In the genomic region with DNA sequence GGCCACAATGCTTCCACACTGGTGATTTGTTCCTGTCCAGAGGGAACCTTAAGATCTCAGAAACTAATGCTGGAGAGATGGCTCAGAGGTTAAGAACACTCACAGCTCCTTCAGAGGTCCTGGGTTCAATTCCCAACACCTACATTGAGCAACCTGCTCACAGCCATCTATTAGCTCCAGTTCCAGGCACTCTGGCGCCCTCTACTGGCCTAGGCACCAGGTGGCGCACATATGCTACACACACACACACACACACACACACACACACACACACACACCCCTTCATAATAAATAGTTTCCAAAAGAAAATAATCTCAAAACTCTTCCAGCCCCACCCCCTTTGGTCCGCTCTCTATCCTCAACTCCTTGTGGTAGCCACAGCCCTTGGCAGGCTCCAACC, we compare ENCODE assay signal across 11 mouse cellular contexts. TPM values are rescaled to one million over a fixed set of nuclear protein-coding genes. Genes with fewer than 3 reads are reported as not detected.
DNase-seq lines count a peak whose midpoint lies in the region; ATAC-seq and TF ChIP-seq lines count a peak whose summit lies in the region.
"Had no signal": no experiment of that assay in that cellular context is flagged by ENCODE, and none has a peak within 500 bp of the region (broad histone marks: within the 10 kb centered on the region; RNA-seq: fewer than 3 reads in every experiment).

No protein-coding gene starts in this region.

- no peak for ATAC-seq in liver, embryonic 11.5 days (replicated peaks; ENCODE audit: low FRiP score)
- ATAC-seq in hindbrain, embryonic 12.5 days (ENCODE audit: low FRiP score): no peak
- ATAC-seq: intestine, embryonic 16.5 days had no signal

- TF ChIP-seq POLR2A in heart, adult 2 months (IDR thresholded peaks at IDR 0.05; ENCODE audit: insufficient read depth, low read depth, low read length): no peak
- TF ChIP-seq POLR2A in liver, adult 2 months (IDR thresholded peaks at IDR 0.05; ENCODE audit: extremely low read depth, insufficient read depth, low read length): no peak
- TF ChIP-seq POLR2A in ES-Bruce4 (IDR thresholded peaks at IDR 0.05; ENCODE audit: insufficient read depth, low read length): no peak
- no peak for TF ChIP-seq POLR2A in embryonic fibroblast, embryonic 13.5 days (IDR thresholded peaks at IDR 0.05; ENCODE audit: low read depth, low read length)

- no peaks in the 10 kb centered on the region for H3K36me3 ChIP-seq in heart, adult 2 months (ENCODE audit: control insufficient read depth, insufficient read depth, low read length)
- H3K36me3 ChIP-seq in liver, adult 2 months (ENCODE audit: control insufficient read depth, insufficient read depth, low read length): no peaks in the 10 kb centered on the region
- H3K36me3 ChIP-seq in liver, embryonic 11.5 days (ENCODE audit: control insufficient read depth, insufficient read depth, low read length): no peaks in the 10 kb centered on the region
- no peaks in the 10 kb centered on the region for H3K36me3 ChIP-seq in ES-Bruce4 (ENCODE audit: control insufficient read depth, insufficient read depth, low read length, poor library complexity, severe bottlenecking)
- no peaks in the 10 kb centered on the region for H3K36me3 ChIP-seq in hindbrain, embryonic 12.5 days
- H3K36me3 ChIP-seq: embryonic facial prominence, embryonic 15.5 days had no signal

- H3K9me3 ChIP-seq in liver, embryonic 11.5 days (ENCODE audit: control insufficient read depth, low read length): no peaks in the 10 kb centered on the region
- no peaks in the 10 kb centered on the region for H3K9me3 ChIP-seq in ES-Bruce4 (replicated peaks; ENCODE audit: control insufficient read depth, insufficient read depth, low read length, poor library complexity, severe bottlenecking)
- H3K9me3 ChIP-seq in hindbrain, embryonic 12.5 days (replicated peaks): no peaks in the 10 kb centered on the region
- H3K9me3 ChIP-seq: embryonic facial prominence, embryonic 15.5 days had no signal

- no peaks in the 10 kb centered on the region for H3K79me2 ChIP-seq in heart, adult 2 months (replicated peaks; ENCODE audit: control insufficient read depth, insufficient read depth, low read length)
- H3K79me2 ChIP-seq in liver, adult 2 months (ENCODE audit: control insufficient read depth, insufficient read depth, low read length): no peaks in the 10 kb centered on the region

- no peaks in the 10 kb centered on the region for H3K27me3 ChIP-seq in heart, adult 2 months (ENCODE audit: control insufficient read depth, insufficient read depth, low read length)
- H3K27me3 ChIP-seq in liver, adult 2 months (ENCODE audit: control insufficient read depth, insufficient read depth, low read length): no peaks in the 10 kb centered on the region
- H3K27me3 ChIP-seq in liver, embryonic 11.5 days (replicated peaks; ENCODE audit: control insufficient read depth, insufficient read depth, low read length): no peaks in the 10 kb centered on the region
- H3K27me3 ChIP-seq in ES-Bruce4 (ENCODE audit: control insufficient read depth, insufficient read depth, low read length, poor library complexity, severe bottlenecking): no peaks in the 10 kb centered on the region
- H3K27me3 ChIP-seq in hindbrain, embryonic 12.5 days: no peaks in the 10 kb centered on the region
- H3K27me3 ChIP-seq: embryonic facial prominence, embryonic 15.5 days had no signal

- H3K4me2 ChIP-seq in liver, embryonic 11.5 days: no peak overlapping the region
- H3K4me2 ChIP-seq in hindbrain, embryonic 12.5 days (replicated peaks): no peak overlapping the region
- H3K4me2 ChIP-seq: embryonic facial prominence, embryonic 15.5 days had no signal

- no peak for DNase-seq in heart, adult 2 months
- DNase-seq in heart, postnatal 36 days: no peak
- no peak for DNase-seq in liver, adult 2 months (ENCODE audit: extremely low read depth, low read depth, low spot score)
- DNase-seq in liver, embryonic 11.5 days (ENCODE audit: low spot score): no peak
- DNase-seq in left cerebral cortex, adult 11 months (ENCODE audit: low spot score): no peak

- H3K27ac ChIP-seq in heart, adult 2 months: peak overlapping the region; percentile 60
- H3K27ac ChIP-seq in liver, adult 2 months (replicated peaks; ENCODE audit: insufficient read depth, low read depth, low read length): no peak overlapping the region
- no peak overlapping the region for H3K27ac ChIP-seq in liver, embryonic 11.5 days (ENCODE audit: low read depth, low read length)
- no peak overlapping the region for H3K27ac ChIP-seq in ES-Bruce4 (ENCODE audit: insufficient read depth, low read length)
- H3K27ac ChIP-seq in embryonic fibroblast, embryonic 13.5 days (ENCODE audit: insufficient read depth, low read length): no peak overlapping the region
- H3K27ac ChIP-seq in hindbrain, embryonic 12.5 days: no peak overlapping the region
- H3K27ac ChIP-seq: embryonic facial prominence, embryonic 15.5 days had no signal

- WGBS in heart, adult 2 months: 93% methylated on average over 3 of the region's 3 CpGs
- WGBS in liver, adult 2 months: 87% methylated on average over 3 of the region's 3 CpGs
- WGBS in liver, embryonic 11.5 days: 81% methylated on average over 3 of the region's 3 CpGs
- WGBS in hindbrain, embryonic 12.5 days: 85% methylated on average over 3 of the region's 3 CpGs

- TF ChIP-seq EP300 in heart, adult 2 months (IDR thresholded peaks at IDR 0.05; ENCODE audit: insufficient read depth, low read depth, low read length): no peak
- TF ChIP-seq EP300 in ES-Bruce4 (IDR thresholded peaks at IDR 0.05; ENCODE audit: insufficient read depth, low read depth, low read length): no peak

- H3K4me3 ChIP-seq in heart, adult 2 months: no peak overlapping the region
- no peak overlapping the region for H3K4me3 ChIP-seq in liver, adult 2 months (ENCODE audit: insufficient read depth, low read depth, low read length)
- no peak overlapping the region for H3K4me3 ChIP-seq in liver, embryonic 11.5 days (ENCODE audit: low read depth, low read length)
- no peak overlapping the region for H3K4me3 ChIP-seq in ES-Bruce4 (ENCODE audit: low read depth, low read length)
- H3K4me3 ChIP-seq in embryonic fibroblast, embryonic 13.5 days (ENCODE audit: insufficient read depth, low read length): no peak overlapping the region
- H3K4me3 ChIP-seq in hindbrain, embryonic 12.5 days: no peak overlapping the region
- H3K4me3 ChIP-seq: embryonic facial prominence, embryonic 15.5 days; myocyte had no signal

- H3K4me1 ChIP-seq in heart, adult 2 months (ENCODE audit: control insufficient read depth, insufficient read depth, low read length): peaks cover 4% of the 10 kb centered on the region
- no peaks in the 10 kb centered on the region for H3K4me1 ChIP-seq in liver, adult 2 months (ENCODE audit: control insufficient read depth, insufficient read depth, low read length)
- no peaks in the 10 kb centered on the region for H3K4me1 ChIP-seq in liver, embryonic 11.5 days (replicated peaks; ENCODE audit: control insufficient read depth, insufficient read depth, low read length)
- peaks cover 4% of the 10 kb centered on the region for H3K4me1 ChIP-seq in ES-Bruce4 (ENCODE audit: control insufficient read depth, insufficient read depth, low read length)
- no peaks in the 10 kb centered on the region for H3K4me1 ChIP-seq in embryonic fibroblast, embryonic 13.5 days (ENCODE audit: control insufficient read depth, insufficient read depth, low read length)
- no peaks in the 10 kb centered on the region for H3K4me1 ChIP-seq in hindbrain, embryonic 12.5 days
- H3K4me1 ChIP-seq: embryonic facial prominence, embryonic 15.5 days had no signal

- intact Hi-C loops in heart, adult 2 months (cut with DNase I): loop anchor here (2.0 kb wide), 1 partner anchor 22 kb away; a partner anchor contains a TSS
- intact Hi-C loops in heart, postnatal 36 days (cut with DNase I): no loop called here

- TF ChIP-seq CTCF in heart, adult 2 months (IDR thresholded peaks at IDR 0.05): peak; percentile 49
- TF ChIP-seq CTCF in liver, adult 2 months (IDR thresholded peaks at IDR 0.05; ENCODE audit: low read depth, low read length): peak; percentile 45
- TF ChIP-seq CTCF in ES-Bruce4 (IDR thresholded peaks at IDR 0.05; ENCODE audit: low read depth, low read length): peak; percentile 67
- TF ChIP-seq CTCF in embryonic fibroblast, embryonic 13.5 days (IDR thresholded peaks at IDR 0.05; ENCODE audit: borderline replicate concordance, insufficient read depth, low read length): peak; percentile 61; the same call in 1 of the 2 replicates

- H3K9ac ChIP-seq in heart, adult 2 months (ENCODE audit: low read depth, low read length): no peak overlapping the region
- H3K9ac ChIP-seq in liver, adult 2 months (ENCODE audit: low read depth, low read length): no peak overlapping the region
- no peak overlapping the region for H3K9ac ChIP-seq in liver, embryonic 11.5 days (ENCODE audit: low read depth, low read length)
- no peak overlapping the region for H3K9ac ChIP-seq in ES-Bruce4 (ENCODE audit: low read depth, poor library complexity, severe bottlenecking)
- H3K9ac ChIP-seq in hindbrain, embryonic 12.5 days: no peak overlapping the region
- H3K9ac ChIP-seq: embryonic facial prominence, embryonic 15.5 days had no signal

RNA-seq across cellular contexts. Expression of a gene that starts 23.1 kb away (rescaled TPM):
- total RNA-seq in heart, adult 2 months (2021): 10 to 100 TPM; 32.8 to 38.8 TPM
- polyA plus RNA-seq in heart, adult 2 months (2012; rRNA removed): 17.2 and 19.2 TPM in 2 replicates
- 10 to 100 TPM; 39.2 to 51.7 TPM for total RNA-seq in heart, postnatal 36 days (2021)
- 0.81 and 0.83 TPM in 2 replicates for total RNA-seq in liver, adult 2 months (2014; rRNA removed)
- polyA plus RNA-seq in liver, adult 2 months (2012; rRNA removed): 0.32 and 0.60 TPM in 2 replicates
- 0.12 and 0.73 TPM in 2 replicates for polyA plus RNA-seq in liver, embryonic 11.5 days (2014; fragmentation: Nextera tagmentation; extraction: Ambion mirVana)
- 1.1 and 1.4 TPM in 2 replicates for polyA plus RNA-seq in ES-Bruce4 (2011; ENCODE audit: insufficient read depth, insufficient read length, low read depth, missing spikeins)
- polyA plus RNA-seq in embryonic fibroblast, embryonic 13.5 days (2011; ENCODE audit: insufficient read length, low read depth, missing spikeins): 0.42 and 0.65 TPM in 2 replicates
- 1.4 and 1.6 TPM in 2 replicates for polyA plus RNA-seq in hindbrain, embryonic 12.5 days (2016; fragmentation: Nextera tagmentation; extraction: Ambion mirVana)

RNA-seq across cellular contexts. Expression of a gene that starts 27.3 kb away (rescaled TPM):
- total RNA-seq in heart, adult 2 months (2021): 10 to 100 TPM; 16.3 to 17.7 TPM
- 31.3 and 32.1 TPM in 2 replicates for polyA plus RNA-seq in heart, adult 2 months (2012; rRNA removed)
- total RNA-seq in heart, postnatal 36 days (2021): 10 to 100 TPM; 19.5 to 22.2 TPM
- 1.0 and 1.1 TPM in 2 replicates for total RNA-seq in liver, adult 2 months (2014; rRNA removed)
- 1.4 and 3.1 TPM in 2 replicates for polyA plus RNA-seq in liver, adult 2 months (2012; rRNA removed)
- polyA plus RNA-seq in liver, embryonic 11.5 days (2014; fragmentation: Nextera tagmentation; extraction: Ambion mirVana): 7.4 and 7.7 TPM in 2 replicates
- polyA plus RNA-seq in ES-Bruce4 (2011; ENCODE audit: insufficient read depth, insufficient read length, low read depth, missing spikeins): 6.8 and 11.0 TPM in 2 replicates
- 21.0 TPM in 2 replicates for polyA plus RNA-seq in embryonic fibroblast, embryonic 13.5 days (2011; ENCODE audit: insufficient read length, low read depth, missing spikeins)
- 9.1 and 13.0 TPM in 2 replicates for polyA plus RNA-seq in hindbrain, embryonic 12.5 days (2016; fragmentation: Nextera tagmentation; extraction: Ambion mirVana)
